8 mouse cellular contexts compared by ENCODE assay signal in genomic region chr1:57269679-57270354, GRCm38 (mm10).
DNase-seq lines count a peak whose midpoint lies in the region; ATAC-seq lines count a peak whose summit lies in the region.

No protein-coding gene starts in this region.

- H3K27me3 ChIP-seq in liver, embryonic 11.5 days (replicated peaks; ENCODE audit: control insufficient read depth, insufficient read depth, low read length), result no peaks in the 10 kb centered on the region

- H3K4me1 ChIP-seq in liver, embryonic 11.5 days (replicated peaks; ENCODE audit: control insufficient read depth, insufficient read depth, low read length), result no peaks in the 10 kb centered on the region

- 45% methylated on average over 13 of the region's 13 CpGs for WGBS in liver, embryonic 11.5 days

- H3K36me3 ChIP-seq in liver, embryonic 11.5 days (ENCODE audit: control insufficient read depth, insufficient read depth, low read length), result no peaks in the 10 kb centered on the region

- ATAC-seq in liver, embryonic 11.5 days (replicated peaks; ENCODE audit: low FRiP score), result no peak
- no peak for ATAC-seq in monocyte, adult 5-6 weeks (replicated peaks; ENCODE audit: insufficient number of reproducible peaks, low FRiP score, low TSS enrichment, poor library complexity, severe bottlenecking)

- H3K4me3 ChIP-seq in liver, embryonic 11.5 days (ENCODE audit: low read depth, low read length), result no peak overlapping the region

- no peak overlapping the region for H3K4me2 ChIP-seq in liver, embryonic 11.5 days

- H3K27ac ChIP-seq in liver, embryonic 11.5 days (ENCODE audit: low read depth, low read length), result no peak overlapping the region

- H3K9me3 ChIP-seq in liver, embryonic 11.5 days (ENCODE audit: control insufficient read depth, low read length), result no peaks in the 10 kb centered on the region

- DNase-seq in urinary bladder, adult 18-20 months (ENCODE audit: low spot score in 2 of 2), result peak; percentile 37 to 40
- no peak for DNase-seq in urinary bladder, postnatal 10 days (ENCODE audit: low spot score)
- DNase-seq in embryo, embryonic 11 days, result peak; percentile 86
- peak; percentile 12 for DNase-seq in gastrocnemius, postnatal 25 days
- peak; percentile 49 to 86 for DNase-seq in kidney, postnatal 36 days
- DNase-seq in liver, embryonic 11.5 days (ENCODE audit: low spot score), result peak; percentile 36
- DNase-seq in ovary, adult 18-20 months (ENCODE audit: low spot score), result peak; percentile 26

- no peak overlapping the region for H3K9ac ChIP-seq in liver, embryonic 11.5 days (ENCODE audit: low read depth, low read length)
